Mouse (Mus musculus) kidney, postnatal 0 days (tissue): Measurements from ENCODE around the gene Gm44502. TPM values are rescaled to one million over a fixed set of nuclear protein-coding genes. Genes with fewer than 3 reads are reported as not detected.

Source experiments
- ATAC-seq: fragments of 200-750 bp; cut with Nextera tagmentation; replicated peaks from 2 replicates; pipeline ENCODE4 v1.8.0; 2017; ENCODE audit warnings: low read depth, moderate number of reproducible peaks, moderate TSS enrichment, moderate library complexity; ENCODE audit not compliant: low FRiP score
- DNase-seq: peaks from one replicate; pipeline ENCODE4 v3.0.0-alpha.2; 2016; ENCODE audit warnings: low spot score
- H3K27ac ChIP-seq: fragments of 300-500 bp; sonication (generic); 2 replicates; pipeline ENCODE4 v1.5.1; 2014; ENCODE audit warnings: mild to moderate bottlenecking
- H3K27me3 ChIP-seq: fragments of 300-500 bp; sonication (generic); 2 replicates; pipeline ENCODE4 v1.6.1; 2014; ENCODE audit warnings: low read length, mixed read lengths; ENCODE audit not compliant: insufficient read depth
- H3K36me3 ChIP-seq: fragments of 300-500 bp; sonication (generic); 2 replicates; pipeline ENCODE4 v1.6.1; 2014; ENCODE audit warnings: low read length, mixed read lengths; ENCODE audit not compliant: insufficient read depth
- H3K4me1 ChIP-seq: fragments of 300-500 bp; sonication (generic); replicated peaks from 2 replicates; pipeline ENCODE4 v1.6.1; 2014; ENCODE audit warnings: antibody characterized with exemption, low read length, mixed read lengths; ENCODE audit not compliant: insufficient read depth
- H3K4me2 ChIP-seq: fragments of 300-500 bp; sonication (generic); 2 replicates; pipeline ENCODE4 v1.6.1; 2014; ENCODE audit warnings: mild to moderate bottlenecking, low read length, moderate library complexity, mixed read lengths
- H3K4me3 ChIP-seq: fragments of 300-500 bp; sonication (generic); replicated peaks from 2 replicates; pipeline ENCODE4 v1.5.1; 2014; ENCODE audit warnings: low read depth, low read length
- H3K9ac ChIP-seq: fragments of 300-500 bp; sonication (generic); 2 replicates; pipeline ENCODE4 v1.6.1; 2014; ENCODE audit warnings: low read depth, low read length
- H3K9me3 ChIP-seq: fragments of 300-500 bp; sonication (generic); replicated peaks from 2 replicates; pipeline ENCODE4 v1.6.1; 2016; ENCODE audit warnings: low read length, inconsistent platforms, mixed read lengths
- CTCF ChIP-seq: IDR thresholded peaks from 2 replicates; pipeline ENCODE4 v1.5.1; 2016; ENCODE audit warnings: antibody characterized with exemption, low read depth, mild to moderate bottlenecking, moderate library complexity
- WGBS: fragments of 180-500 bp; shearing (Covaris S2); extraction: QIAGEN DNeasy Blood & Tissue Kit; methylation state at CpG from one replicate; pipeline ENCODE4 v1.1.7; 2014; 5-methylcytosine and 5-hydroxymethylcytosine counted together
- polyA plus RNA-seq: library from polyadenylated mRNA; unstranded; fragments of >200 nt; fragmentation: Nextera tagmentation; extraction: Ambion mirVana; gene quantifications from 2 replicates; pipeline ENCODE4 v1.2.1, GENCODE M21; 2015

The Gm44502 gene
- polyA plus RNA-seq, 1 experiment from 2014 or later: not detected

DNA sequence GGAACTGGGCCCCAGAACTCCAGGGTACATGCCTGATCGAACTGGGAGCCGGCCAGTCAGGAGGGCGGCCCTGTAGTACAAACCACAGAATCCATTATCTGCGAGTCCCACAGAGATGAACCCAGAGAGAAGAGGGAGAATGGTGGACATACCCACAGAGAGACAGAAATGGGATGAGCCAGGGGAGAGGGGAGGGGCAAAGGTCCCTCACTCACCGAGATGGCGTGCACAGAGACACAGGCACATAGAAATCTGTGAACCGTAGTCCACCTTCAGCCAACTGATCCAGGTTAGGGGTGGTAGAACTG is 45.8 kb upstream of the Gm44502 start:
- H3K4me2 ChIP-seq: peak overlapping the region; percentile 73
- H3K4me3 ChIP-seq: no peak overlapping the region; the same call in 1 of the 2 replicates
- no peak for TF ChIP-seq CTCF
- WGBS: 90% methylated on average over 7 of the region's 7 CpGs
- H3K9me3 ChIP-seq: no peaks in the 10 kb centered on the region
- H3K9ac ChIP-seq: peak overlapping the region; percentile 64; the same call in 1 of the 2 replicates
- no peak for DNase-seq
- no peak for ATAC-seq
- H3K36me3 ChIP-seq: no peaks in the 10 kb centered on the region
- H3K27me3 ChIP-seq: no peaks in the 10 kb centered on the region
- no peaks in the 10 kb centered on the region for H3K4me1 ChIP-seq
- no peak overlapping the region for H3K27ac ChIP-seq

- Histone ChIP-seq H3K4me3 (no peak overlapping the region), H3K9me3 (no peaks in the 10 kb centered on the region), H3K27ac (no peak overlapping the region), H3K36me3 (no peaks in the 10 kb centered on the region), H3K4me2 (no peak overlapping the region), H3K27me3 (no peaks in the 10 kb centered on the region), H3K9ac (no peak overlapping the region), H3K4me1 (no peaks in the 10 kb centered on the region)
- TF ChIP-seq CTCF: no peak
- 92% methylated on average over 19 of the region's 19 CpGs for WGBS
- ATAC-seq: no peak
- DNase-seq: no peak
Observed at GRCm38 (mm10) chr15:89474596-89475292, 45.2 kb upstream of the Gm44502 start.

- H3K27ac ChIP-seq: no peak overlapping the region
Observed at GRCm38 (mm10) chr15:89473921-89474320, 44.4 kb upstream of the Gm44502 start.

DNA sequence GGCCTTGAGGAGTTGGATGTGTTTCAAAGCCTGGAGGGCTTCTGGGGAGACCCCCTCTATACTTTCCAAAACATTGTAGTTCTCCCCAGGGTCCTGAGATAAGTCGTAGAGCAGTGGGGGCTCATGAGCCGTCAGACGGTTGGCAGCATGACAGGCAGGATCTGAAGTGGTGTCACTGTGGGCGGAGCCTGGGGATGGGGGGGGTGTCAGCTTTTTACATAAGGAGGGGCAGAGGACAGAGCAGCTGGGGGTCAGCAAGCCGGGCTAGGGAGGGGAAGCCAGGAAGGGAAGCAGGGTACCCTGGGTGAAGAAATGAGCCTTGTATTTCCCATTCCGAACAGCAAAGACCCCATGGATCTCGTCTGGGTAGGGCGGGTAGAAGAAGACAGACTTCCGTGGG is 43.9 kb upstream of the Gm44502 start:
- no peak overlapping the region for H3K27ac ChIP-seq
- no peaks in the 10 kb centered on the region for H3K9me3 ChIP-seq
- DNase-seq (no peak), ATAC-seq (no peak)
- H3K4me1 ChIP-seq: no peaks in the 10 kb centered on the region
- H3K36me3 ChIP-seq: no peaks in the 10 kb centered on the region
- 80% methylated on average over 9 of the region's 9 CpGs for WGBS
- no peaks in the 10 kb centered on the region for H3K27me3 ChIP-seq
- no peak overlapping the region for H3K4me2 ChIP-seq
- H3K9ac ChIP-seq: no peak overlapping the region
- H3K4me3 ChIP-seq: no peak overlapping the region
- TF ChIP-seq CTCF: no peak

More at GRCm38 (mm10) chr15:89473921-89474320, 44.4 kb upstream of the Gm44502 start:
- Histone ChIP-seq H3K4me2 (no peak overlapping the region), H3K9me3 (no peaks in the 10 kb centered on the region), H3K4me3 (no peak overlapping the region), H3K36me3 (no peaks in the 10 kb centered on the region), H3K4me1 (no peaks in the 10 kb centered on the region), H3K27me3 (no peaks in the 10 kb centered on the region), H3K9ac (no peak overlapping the region)
- DNase-seq (no peak), ATAC-seq (no peak)
- TF ChIP-seq CTCF: no peak
- 95% methylated on average over 8 of the region's 8 CpGs for WGBS

DNA sequence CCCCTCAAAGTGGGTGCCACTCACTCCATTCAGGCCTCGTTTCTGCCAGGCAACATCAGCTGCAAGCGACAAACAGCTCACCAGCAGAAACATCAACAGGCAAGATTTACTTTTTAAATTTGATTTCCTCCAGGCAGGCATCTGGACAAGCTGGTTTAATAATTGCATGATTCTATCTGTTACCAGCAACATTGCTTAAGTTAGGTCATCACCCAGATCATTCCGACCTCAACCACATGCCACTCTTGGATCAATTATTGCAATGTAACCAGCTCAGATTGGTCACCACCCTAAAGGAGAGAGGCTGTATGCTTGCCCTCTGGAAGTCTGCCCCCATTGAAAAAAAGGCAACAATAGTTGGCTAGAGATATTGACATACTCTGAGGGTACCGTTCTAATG is 42.0 kb upstream of the Gm44502 start:
- Histone ChIP-seq H3K27ac (no peak overlapping the region), H3K9me3 (no peaks in the 10 kb centered on the region), H3K4me1 (no peaks in the 10 kb centered on the region), H3K4me3 (no peak overlapping the region), H3K27me3 (no peaks in the 10 kb centered on the region), H3K4me2 (no peak overlapping the region), H3K36me3 (no peaks in the 10 kb centered on the region), H3K9ac (no peak overlapping the region)
- no peak for TF ChIP-seq CTCF
- DNase-seq (no peak), ATAC-seq (no peak)
- WGBS: 90% methylated on average over 4 of the region's 4 CpGs

DNA sequence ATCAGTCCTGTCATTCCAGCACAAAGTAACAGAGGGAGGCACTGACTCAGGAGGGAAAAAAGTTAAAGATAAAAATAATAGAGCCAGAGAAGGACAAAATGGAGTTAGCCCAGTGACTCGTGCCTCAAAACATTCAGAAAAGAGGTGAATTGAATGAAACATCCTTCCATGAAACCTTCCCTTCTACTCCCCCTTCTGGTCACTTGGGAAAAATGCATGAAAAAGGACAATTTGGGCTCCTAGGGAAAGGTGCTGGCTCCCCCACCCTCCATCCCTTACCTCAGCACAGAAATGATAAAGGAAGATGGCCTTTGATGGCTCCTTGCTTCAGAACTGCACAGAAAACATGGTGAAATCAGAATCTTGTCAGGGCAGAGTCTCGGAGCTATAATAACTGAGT is 39.1 kb upstream of the Gm44502 start:
- 42% methylated on average over 2 of the region's 2 CpGs for WGBS
- H3K27me3 ChIP-seq: no peaks in the 10 kb centered on the region
- H3K9me3 ChIP-seq: no peaks in the 10 kb centered on the region
- H3K36me3 ChIP-seq: no peaks in the 10 kb centered on the region
- H3K27ac ChIP-seq: no peak overlapping the region
- DNase-seq: peak; percentile 68
- no peaks in the 10 kb centered on the region for H3K4me1 ChIP-seq
- no peak for ATAC-seq
- TF ChIP-seq CTCF: peak; percentile 78
- H3K4me3 ChIP-seq: no peak overlapping the region
- no peak overlapping the region for H3K9ac ChIP-seq
- no peak overlapping the region for H3K4me2 ChIP-seq

DNA sequence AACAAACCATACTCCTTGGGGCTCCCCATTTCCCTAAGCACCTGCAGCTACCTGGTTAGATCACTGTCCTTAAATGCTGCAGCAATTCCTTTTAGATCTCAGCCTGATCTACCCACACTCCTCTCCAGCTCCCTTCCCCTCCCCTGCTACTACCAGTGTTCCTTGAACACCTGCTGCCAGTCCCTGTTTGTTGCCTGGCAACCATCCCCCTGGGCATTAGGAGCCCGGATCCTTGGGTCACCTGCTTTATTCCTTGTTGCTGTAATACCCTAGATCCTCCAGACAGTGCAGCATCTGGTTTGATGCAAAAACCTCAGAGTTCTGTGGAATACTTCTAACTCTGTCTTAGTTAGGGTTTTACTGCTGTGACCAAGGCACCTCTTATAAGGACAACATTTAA is 35.6 kb upstream of the Gm44502 start:
- H3K36me3 ChIP-seq: no peaks in the 10 kb centered on the region
- WGBS: 12% methylated on average over 1 of the region's 1 CpGs
- no peak for ATAC-seq
- H3K4me1 ChIP-seq: no peaks in the 10 kb centered on the region
- H3K9me3 ChIP-seq: no peaks in the 10 kb centered on the region
- no peaks in the 10 kb centered on the region for H3K27me3 ChIP-seq
- H3K4me2 ChIP-seq: no peak overlapping the region
- DNase-seq: no peak
- H3K4me3 ChIP-seq: no peak overlapping the region
- no peak overlapping the region for H3K27ac ChIP-seq
- no peak for TF ChIP-seq CTCF
- no peak overlapping the region for H3K9ac ChIP-seq
